Mouse (Mus musculus): ENCODE measurements around the gene Jak3.

DNA sequence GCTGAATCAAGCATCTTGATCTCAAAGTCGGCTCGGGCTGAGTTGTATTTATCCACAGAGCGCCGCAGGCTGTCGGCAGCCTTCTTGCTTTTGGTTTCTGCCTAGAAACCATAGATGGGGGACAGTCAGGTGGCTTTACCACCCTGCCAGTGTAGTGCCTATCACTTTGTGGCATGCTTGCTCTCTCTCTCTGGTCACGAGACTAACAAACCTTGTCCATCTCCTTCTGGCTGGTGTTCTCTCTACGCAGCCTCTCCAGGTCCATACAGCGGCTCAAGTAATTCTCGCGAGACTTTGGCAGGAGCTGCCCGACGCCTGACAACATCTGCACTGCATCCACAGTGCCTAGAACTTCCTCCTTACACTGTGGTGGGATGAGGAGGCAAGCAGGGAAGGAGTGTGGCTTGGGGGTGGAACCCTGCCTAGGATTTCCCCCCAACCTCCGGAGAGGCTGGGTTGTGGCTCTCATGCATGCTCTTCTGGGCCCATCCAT is 40.5 kb downstream of the Jak3 start:
- TF ChIP-seq CTCF (conservative IDR thresholded peaks at IDR 0.05; ENCODE audit: low read length), result no peak
- no peak for TF ChIP-seq POU5F1 (IDR thresholded peaks at IDR 0.05; ENCODE audit: borderline replicate concordance, low read length)
- no peak for TF ChIP-seq NANOG (IDR thresholded peaks at IDR 0.05; ENCODE audit: borderline replicate concordance, low read length)

Data from E14TG2a.4 (cell line).